9 mouse cellular contexts compared by ENCODE assay signal in genomic region chr19:42217374-42217763, GRCm38 (mm10). TPM values are rescaled to one million over a fixed set of nuclear protein-coding genes. Genes with fewer than 3 reads are reported as not detected.
DNase-seq lines count a peak whose midpoint lies in the region; ATAC-seq and TF ChIP-seq lines count a peak whose summit lies in the region.
"Had no signal": no experiment of that assay in that cellular context is flagged by ENCODE, and none has a peak within 500 bp of the region (broad histone marks: within the 10 kb centered on the region; RNA-seq: fewer than 3 reads in every experiment).

No protein-coding gene starts in this region.

- H3K4me1 ChIP-seq in heart, postnatal 0 days (ENCODE audit: control insufficient read depth, insufficient read depth) = no peaks in the 10 kb centered on the region

- WGBS in heart, postnatal 0 days = 3% methylated on average over 2 of the region's 2 CpGs

- H3K36me3 ChIP-seq in heart, postnatal 0 days (replicated peaks; ENCODE audit: control insufficient read depth, insufficient read depth, low read length) = no peaks in the 10 kb centered on the region

- H3K27me3 ChIP-seq in heart, postnatal 0 days (ENCODE audit: control insufficient read depth, insufficient read depth, low read length) = no peaks in the 10 kb centered on the region

- intact Hi-C loops in left cerebral cortex, postnatal 4 days (cut with DNase I) = loop anchor here (5.0 kb wide), 1 partner anchor 55 kb away; no protein-coding TSS in a partner anchor

- no peak for TF ChIP-seq EP300 in heart, postnatal 0 days (IDR thresholded peaks at IDR 0.05; ENCODE audit: low read depth)

- H3K27ac ChIP-seq in heart, postnatal 0 days (ENCODE audit: low read depth) = no peak overlapping the region

- H3K9ac ChIP-seq in heart, postnatal 0 days (replicated peaks; ENCODE audit: low read depth, low read length) = no peak overlapping the region

- TF ChIP-seq CTCF in heart, postnatal 0 days (IDR thresholded peaks at IDR 0.05; ENCODE audit: low read depth) = peak; percentile 78

- peak; percentile 27 for DNase-seq in heart, postnatal 0 days (ENCODE audit: low spot score)
- DNase-seq in heart, adult 8-10 months (ENCODE audit: low spot score) = no peak
- DNase-seq in 3134 (ENCODE audit: extremely low read depth, insufficient read length, low spot score) (peak; percentile 53), adipocyte (ENCODE audit: low spot score) (peak; percentile 59)
- DNase-seq in embryo, embryonic 11 days = peak; percentile 33
- peak; percentile 49 for DNase-seq in left cerebral cortex, postnatal 4 days
- DNase-seq in right cerebral cortex, postnatal 14 days = peak; percentile 23

- no peak overlapping the region for H3K4me2 ChIP-seq in heart, postnatal 0 days (ENCODE audit: low read depth, low read length)

- no peaks in the 10 kb centered on the region for H3K9me3 ChIP-seq in heart, postnatal 0 days (replicated peaks; ENCODE audit: control insufficient read depth, low read length)

- peak; percentile 17; the same call in 1 of the 2 replicates for ATAC-seq in heart, postnatal 0 days (ENCODE audit: insufficient read depth, low read depth)
- no peak for ATAC-seq in erythroid progenitor cell, adult 5-6 weeks (replicated peaks; ENCODE audit: low FRiP score, poor library complexity, severe bottlenecking)

- H3K4me3 ChIP-seq in heart, postnatal 0 days (ENCODE audit: low read depth, low read length) = no peak overlapping the region

RNA-seq across cellular contexts. Expression of gene Sfrp5, which starts 15.3 kb away (rescaled TPM):
- total RNA-seq in heart, postnatal 0 days (2014; rRNA removed; ENCODE audit: low replicate concordance) = 2.3 and 4.9 TPM in 2 replicates
- polyA plus RNA-seq in heart, postnatal 0 days (2015; fragmentation: Nextera tagmentation; extraction: Ambion mirVana) = 1.7 and 1.8 TPM in 2 replicates
- 10 to 100 TPM in 1 of 4 experiments, 1 to 10 TPM in 3; 5.6 to 11.1 (median 6.1) TPM for total RNA-seq in heart, adult 8-10 months (2022)
- 1 to 10 TPM in 1 of 2 experiments, under 1 TPM in 1; 0.92 to 1.6 TPM for total RNA-seq in left cerebral cortex, postnatal 4 days (2021)
- total RNA-seq in erythroid progenitor cell, adult 5-6 weeks (2015; ENCODE audit: low replicate concordance) = not detected in 2 replicates
- not detected in 2 replicates for total RNA-seq in erythroid progenitor cell, adult 5-6 weeks (2017; ENCODE audit: low replicate concordance)

RNA-seq across cellular contexts. Expression of gene Golga7b, which starts 30.0 kb away (rescaled TPM):
- total RNA-seq in heart, postnatal 0 days (2014; rRNA removed; ENCODE audit: low replicate concordance) = not detected in 2 replicates
- 0.23 and 0.30 TPM in 2 replicates for polyA plus RNA-seq in heart, postnatal 0 days (2015; fragmentation: Nextera tagmentation; extraction: Ambion mirVana)
- total RNA-seq in heart, adult 8-10 months (2022) = 1 to 10 TPM in 1 of 4 experiments, under 1 TPM in 3; 0.46 to 1.0 (median 0.75) TPM
- total RNA-seq in left cerebral cortex, postnatal 4 days (2021) = 10 to 100 TPM; 87.4 to 88.9 TPM
- not detected in 2 replicates for total RNA-seq in erythroid progenitor cell, adult 5-6 weeks (2015; ENCODE audit: low replicate concordance)
- total RNA-seq in erythroid progenitor cell, adult 5-6 weeks (2017; ENCODE audit: low replicate concordance) = not detected in 2 replicates
- total RNA-seq: hematopoietic stem cell, adult 5-6 weeks had no signal

RNA-seq across cellular contexts. Expression of gene Zfyve27, which starts 53.6 kb away (rescaled TPM):
- total RNA-seq in heart, postnatal 0 days (2014; rRNA removed; ENCODE audit: low replicate concordance) = 20.4 and 27.2 TPM in 2 replicates
- polyA plus RNA-seq in heart, postnatal 0 days (2015; fragmentation: Nextera tagmentation; extraction: Ambion mirVana) = 16.2 and 18.3 TPM in 2 replicates
- 10 to 100 TPM; 16.8 to 25.4 (median 21.6) TPM for total RNA-seq in heart, adult 8-10 months (2022)
- 10 to 100 TPM; 94.5 to 96.4 TPM for total RNA-seq in left cerebral cortex, postnatal 4 days (2021)
- 7.1 and 9.4 TPM in 2 replicates for total RNA-seq in erythroid progenitor cell, adult 5-6 weeks (2015; ENCODE audit: low replicate concordance)
- 6.1 and 16.9 TPM in 2 replicates for total RNA-seq in erythroid progenitor cell, adult 5-6 weeks (2017; ENCODE audit: low replicate concordance)

Comparison
In these comparisons a context has a peak if more than half of its experiments do, and no peak if none do; other contexts are left out.
1. RNA of gene Golga7b, which starts 30.0 kb away (total RNA-seq): 87.4 to 88.9 TPM in left cerebral cortex, postnatal 4 days; 0.46 to 1.0 TPM in heart, adult 8-10 months, not detected in heart, postnatal 0 days and not detected in erythroid progenitor cell, adult 5-6 weeks; every median in the first group is over 10 times any median in the second.